Mouse (Mus musculus) CH12.LX (cell line): Measurements from ENCODE around the gene Pdzrn4.

ENCODE experiments used
- CTCF ChIP-seq, 2 experiments: IDR thresholded peaks in 1 of 2; conservative IDR thresholded peaks in 1 of 2; 2 replicates each; pipeline ENCODE4 v1.5.1; 2011 to 2012; ENCODE audit warnings: low read depth in 2 of 2, low read length in 2 of 2, improper control_type of control experiment in 1 of 2, inconsistent platforms in 1 of 2, mild to moderate bottlenecking in 1 of 2, moderate library complexity in 1 of 2
- E2F4 ChIP-seq: IDR thresholded peaks from 2 replicates; pipeline ENCODE4 v1.6.1; 2011; ENCODE audit warnings: low read depth, low read length, improper control_type of control experiment; ENCODE audit not compliant: insufficient replicate concordance
- EP300 ChIP-seq: IDR thresholded peaks from 2 replicates; pipeline ENCODE4 v1.6.1; 2011; ENCODE audit warnings: low read length, improper control_type of control experiment
- IRF4 ChIP-seq: IDR thresholded peaks from 2 replicates; pipeline ENCODE4 v1.6.1; 2014; ENCODE audit warnings: low read depth, mild to moderate bottlenecking, inconsistent platforms, low read length, improper control_type of control experiment
- MXI1 ChIP-seq: IDR thresholded peaks from 2 replicates; pipeline ENCODE4 v1.6.1; 2011; ENCODE audit warnings: mild to moderate bottlenecking, low read depth, low read length, improper control_type of control experiment
- NELFE ChIP-seq: IDR thresholded peaks from 2 replicates; pipeline ENCODE4 v1.6.1; 2011; ENCODE audit warnings: low read depth, low read length, improper control_type of control experiment
- POLR2A ChIP-seq: IDR thresholded peaks from 2 replicates; pipeline ENCODE4 v1.6.1; 2011; ENCODE audit warnings: low read depth, mild to moderate bottlenecking, improper control_type of control experiment, low read length
- POLR2AphosphoS2 ChIP-seq: IDR thresholded peaks from 2 replicates; pipeline ENCODE4 v1.6.1; 2011; ENCODE audit warnings: low read depth, low read length, improper control_type of control experiment
- USF2 ChIP-seq: conservative IDR thresholded peaks from 2 replicates; pipeline ENCODE4 v1.6.1; 2011; ENCODE audit warnings: low read depth, low read length, improper control_type of control experiment
- ZNF384 ChIP-seq: IDR thresholded peaks from 2 replicates; pipeline ENCODE4 v1.6.1; 2012; ENCODE audit warnings: low read depth, low read length, improper control_type of control experiment, inconsistent platforms

GRCm38 (mm10) chr15:92679541-92679940 is 282.9 kb downstream of the Pdzrn4 start:
- no peak for TF ChIP-seq IRF4
- TF ChIP-seq CTCF (conservative IDR thresholded peaks at IDR 0.05 in 1 of 2, IDR thresholded peaks at IDR 0.05 in 1 of 2; ENCODE audit: low read depth in 2 of 2, low read length in 2 of 2), result no peak
- no peak for TF ChIP-seq NELFE
- no peak for TF ChIP-seq MXI1
- TF ChIP-seq POLR2A, result no peak
- TF ChIP-seq POLR2AphosphoS2, result no peak
- TF ChIP-seq E2F4, result no peak
- no peak for TF ChIP-seq ZNF384
- TF ChIP-seq EP300, result no peak
- TF ChIP-seq USF2, result no peak
